Mouse (Mus musculus) heart, embryonic 11.5 days (tissue): ENCODE measurements around the gene Ipmk. TPM values are rescaled to one million over a fixed set of nuclear protein-coding genes. Genes with fewer than 3 reads are reported as not detected.

Source experiments
- ATAC-seq: fragments of 200-750 bp; cut with Nextera tagmentation; replicated peaks from 2 replicates; pipeline ENCODE4 v1.8.0; 2017; ENCODE audit warnings: moderate library complexity; ENCODE audit not compliant: insufficient number of reproducible peaks, low FRiP score, low TSS enrichment
- H3K27ac ChIP-seq: fragments of 300-500 bp; sonication (generic); 2 replicates; pipeline ENCODE4 v1.5.1; 2014; ENCODE audit warnings: mild to moderate bottlenecking, low read depth, low read length
- H3K27me3 ChIP-seq: fragments of 300-500 bp; sonication (generic); 2 replicates; pipeline ENCODE4 v1.6.1; 2014; ENCODE audit warnings: mild to moderate bottlenecking, low read length, mixed read lengths; ENCODE audit not compliant: control insufficient read depth, insufficient read depth
- H3K36me3 ChIP-seq: fragments of 300-500 bp; sonication (generic); 2 replicates; pipeline ENCODE4 v1.6.1; 2014; ENCODE audit warnings: mild to moderate bottlenecking, low read length, moderate library complexity, mixed read lengths; ENCODE audit not compliant: control insufficient read depth, insufficient read depth
- H3K4me1 ChIP-seq: fragments of 300-500 bp; sonication (generic); 2 replicates; pipeline ENCODE4 v1.6.1; 2014; ENCODE audit warnings: low read length; ENCODE audit not compliant: control insufficient read depth, insufficient read depth
- H3K4me2 ChIP-seq: fragments of 300-500 bp; sonication (generic); 2 replicates; pipeline ENCODE4 v1.6.1; 2014; ENCODE audit warnings: mild to moderate bottlenecking, moderate library complexity
- H3K4me3 ChIP-seq: fragments of 300-500 bp; sonication (generic); 2 replicates; pipeline ENCODE4 v1.5.1; 2014; ENCODE audit warnings: low read depth, low read length
- H3K9ac ChIP-seq: fragments of 300-500 bp; sonication (generic); 2 replicates; pipeline ENCODE4 v1.6.1; 2014; ENCODE audit warnings: mild to moderate bottlenecking, low read depth, low read length, moderate library complexity
- H3K9me3 ChIP-seq: fragments of 300-500 bp; sonication (generic); replicated peaks from 2 replicates; pipeline ENCODE4 v1.6.1; 2016; ENCODE audit warnings: low read length; ENCODE audit not compliant: control insufficient read depth
- WGBS: fragments of 180-500 bp; shearing (Covaris S2); extraction: QIAGEN DNeasy Blood & Tissue Kit; methylation state at CpG from one replicate; pipeline ENCODE4 v1.1.7; 2014; ENCODE audit not compliant: insufficient replicate concordance; 5-methylcytosine and 5-hydroxymethylcytosine counted together
- polyA plus RNA-seq: library from polyadenylated mRNA; unstranded; fragments of >200 nt; fragmentation: Nextera tagmentation; extraction: Ambion mirVana; gene quantifications from 2 replicates; pipeline ENCODE4 v1.2.1, GENCODE M21; 2014

Gene Ipmk
- polyA plus RNA-seq, 1 experiment from 2014 or later, result 9.7 TPM

DNA sequence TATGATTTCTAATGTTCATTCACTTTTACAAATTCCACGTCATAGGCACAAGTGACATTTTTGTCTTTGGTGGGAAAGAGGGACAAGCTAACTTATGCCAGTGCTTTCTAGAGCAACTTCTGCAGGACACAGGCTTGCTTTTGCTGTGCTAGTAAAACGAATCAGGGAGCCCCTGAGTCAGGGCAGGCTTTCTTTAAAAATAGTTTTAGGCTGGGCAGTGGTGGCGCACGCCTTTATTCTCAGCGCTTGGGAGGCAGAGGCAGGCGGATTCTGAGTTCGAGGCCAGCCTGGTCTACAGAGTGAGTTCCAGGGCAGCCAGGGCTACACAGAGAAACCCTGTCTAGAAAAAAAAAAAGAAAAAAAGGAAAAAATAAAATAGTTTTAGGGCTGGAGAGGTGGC, 15.7 kb upstream of the Ipmk start:
- no peaks in the 10 kb centered on the region for H3K9me3 ChIP-seq
- H3K27ac ChIP-seq, result no peak overlapping the region
- WGBS, result 91% methylated on average over 7 of the region's 7 CpGs
- H3K36me3 ChIP-seq, result peaks cover 19% of the 10 kb centered on the region
- no peak for ATAC-seq
- H3K4me1 ChIP-seq, result no peaks in the 10 kb centered on the region
- H3K9ac ChIP-seq, result no peak overlapping the region
- no peak overlapping the region for H3K4me2 ChIP-seq
- H3K27me3 ChIP-seq, result no peaks in the 10 kb centered on the region
- no peak overlapping the region for H3K4me3 ChIP-seq

DNA sequence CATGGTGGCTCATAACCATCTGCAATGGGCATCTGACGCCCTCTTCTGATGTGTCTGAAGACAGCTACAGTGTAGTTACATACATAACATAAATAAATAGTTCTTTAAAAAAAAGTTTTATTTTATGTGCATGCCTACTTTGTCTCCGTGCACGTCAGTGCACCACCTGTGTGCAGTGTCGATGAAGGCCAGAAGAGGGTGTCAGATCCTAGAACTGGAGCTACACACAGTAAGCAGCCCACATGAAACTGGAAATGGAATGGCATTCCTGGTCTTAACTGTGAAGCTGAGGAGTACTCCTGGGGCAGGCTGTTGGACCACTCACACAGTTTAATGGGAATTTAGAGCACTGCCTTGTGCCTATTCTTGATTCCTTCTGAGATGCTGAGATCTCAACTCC, 15.2 kb upstream of the Ipmk start:
- H3K9me3 ChIP-seq, result no peaks in the 10 kb centered on the region
- H3K36me3 ChIP-seq, result peaks cover 19% of the 10 kb centered on the region
- H3K4me1 ChIP-seq, result no peaks in the 10 kb centered on the region
- H3K9ac ChIP-seq, result no peak overlapping the region
- 88% methylated on average over 4 of the region's 4 CpGs for WGBS
- no peak overlapping the region for H3K4me2 ChIP-seq
- no peak overlapping the region for H3K4me3 ChIP-seq
- ATAC-seq, result no peak
- no peaks in the 10 kb centered on the region for H3K27me3 ChIP-seq
- no peak overlapping the region for H3K27ac ChIP-seq

DNA sequence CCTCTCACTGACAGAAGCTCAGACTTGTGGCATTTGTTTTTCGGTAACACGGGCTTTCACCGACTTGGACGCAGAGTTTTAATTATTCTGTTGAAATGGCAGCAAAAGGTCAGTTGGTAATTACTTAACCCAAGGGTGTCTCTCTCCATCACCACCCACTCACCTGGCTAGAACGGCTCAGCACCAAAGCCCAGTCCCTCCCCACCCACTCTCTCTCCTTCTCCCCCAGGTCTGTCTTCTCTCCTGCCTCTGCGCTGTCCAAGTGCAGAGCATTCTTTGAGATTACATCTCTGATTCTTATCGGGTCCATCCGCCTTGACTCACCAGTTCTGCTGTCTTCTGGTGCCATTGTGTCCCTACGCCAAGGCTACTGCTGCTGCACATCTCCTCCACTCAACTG, 14.7 kb upstream of the Ipmk start:
- Histone ChIP-seq H3K27me3 (no peaks in the 10 kb centered on the region), H3K4me2 (no peak overlapping the region), H3K4me1 (no peaks in the 10 kb centered on the region), H3K27ac (no peak overlapping the region), H3K9me3 (no peaks in the 10 kb centered on the region), H3K4me3 (no peak overlapping the region), H3K9ac (no peak overlapping the region), H3K36me3 (peaks cover 19% of the 10 kb centered on the region)
- 93% methylated on average over 9 of the region's 9 CpGs for WGBS
- no peak for ATAC-seq

DNA sequence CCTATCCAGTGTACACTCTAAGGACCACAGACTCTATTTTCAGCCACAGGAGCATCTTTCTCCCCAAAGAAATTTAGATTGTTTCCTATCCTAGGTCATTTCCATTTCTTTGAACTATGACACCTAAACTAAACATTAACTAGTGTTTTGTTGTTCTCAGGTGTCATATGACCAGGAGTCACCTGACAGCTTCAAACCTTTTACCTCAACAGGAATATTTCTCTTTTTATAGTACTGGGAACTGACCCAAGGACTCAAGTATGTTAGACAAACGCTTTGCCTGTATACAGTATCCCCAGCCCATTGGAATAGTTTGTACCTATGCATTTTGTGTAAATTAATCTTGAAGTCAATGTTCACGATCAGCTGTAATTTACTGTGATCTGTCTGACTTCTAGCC, 9.8 kb upstream of the Ipmk start:
- no peak overlapping the region for H3K9ac ChIP-seq
- 0 out of 2 replicates have a peak, but pooled peaks cover 4% of the 10 kb centered on the region for H3K4me1 ChIP-seq
- no peak for ATAC-seq
- H3K36me3 ChIP-seq, result peaks cover 10% of the 10 kb centered on the region
- 85% methylated on average over 2 of the region's 2 CpGs for WGBS
- H3K27me3 ChIP-seq, result no peaks in the 10 kb centered on the region
- H3K4me2 ChIP-seq, result no peak overlapping the region
- no peaks in the 10 kb centered on the region for H3K9me3 ChIP-seq
- no peak overlapping the region for H3K27ac ChIP-seq
- H3K4me3 ChIP-seq, result no peak overlapping the region

DNA sequence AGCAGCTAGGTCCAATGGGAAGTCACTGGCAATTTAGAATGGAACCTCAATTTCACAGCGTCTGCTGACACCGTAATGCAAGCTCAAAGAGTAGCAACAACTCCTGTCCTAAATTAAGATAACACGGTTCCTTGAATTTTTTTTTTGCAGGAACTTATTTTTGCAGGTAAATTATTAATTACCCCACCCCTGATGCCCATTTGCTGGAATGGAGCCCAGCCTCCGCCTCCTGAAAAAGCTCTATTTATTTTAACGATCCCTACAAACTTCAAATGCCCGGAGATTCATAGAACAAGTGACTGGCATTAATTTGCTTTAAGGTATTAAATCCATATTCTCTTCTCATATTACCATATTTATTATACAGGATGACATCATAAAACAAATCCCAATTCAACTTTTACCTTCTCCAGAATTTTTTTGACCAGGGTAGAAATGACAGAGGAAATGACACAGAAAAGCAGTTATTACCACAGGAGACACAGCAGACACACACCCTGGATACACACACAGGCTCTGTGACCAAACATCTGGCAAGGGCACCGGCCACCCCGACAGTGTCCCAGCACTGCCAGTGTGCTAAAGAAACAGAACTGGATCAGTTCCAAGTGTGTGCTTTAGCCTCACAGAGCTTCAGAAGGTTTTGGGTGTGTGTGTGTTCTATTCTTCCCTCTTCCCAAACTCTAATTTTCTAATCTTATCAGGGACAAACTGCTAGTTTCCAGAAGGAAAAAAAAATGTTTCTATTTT, 9.2 kb upstream of the Ipmk start:
- Histone ChIP-seq H3K27ac (no peak overlapping the region), H3K4me3 (no peak overlapping the region), H3K36me3 (peaks cover 7% of the 10 kb centered on the region), H3K4me2 (no peak overlapping the region), H3K9me3 (no peaks in the 10 kb centered on the region), H3K27me3 (no peaks in the 10 kb centered on the region), H3K9ac (no peak overlapping the region), H3K4me1 (0 out of 2 replicates have a peak, but pooled peaks cover 4% of the 10 kb centered on the region)
- ATAC-seq, result no peak
- 77% methylated on average over 8 of the region's 8 CpGs for WGBS

DNA sequence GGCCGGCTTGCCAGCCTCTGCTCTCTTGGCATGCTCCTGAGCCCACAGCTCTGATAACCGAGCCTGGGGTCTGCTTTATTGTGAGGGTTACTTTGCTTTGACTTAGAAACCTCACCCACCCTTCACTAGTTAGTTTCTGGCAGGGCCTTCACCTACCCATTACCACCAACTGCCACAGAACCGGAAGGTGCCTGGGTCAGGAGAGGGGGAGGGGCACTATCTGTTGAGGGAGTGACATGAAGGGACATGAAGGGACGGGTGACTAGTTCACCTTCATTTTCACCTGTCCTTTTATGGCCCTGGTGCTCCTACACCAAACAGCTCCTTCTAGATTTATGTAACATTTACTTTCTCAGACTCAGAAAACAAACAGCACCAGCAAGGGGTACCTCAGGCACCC, 8.1 kb upstream of the Ipmk start:
- no peak for ATAC-seq
- H3K9ac ChIP-seq, result no peak overlapping the region
- H3K36me3 ChIP-seq, result peaks cover 5% of the 10 kb centered on the region
- H3K4me1 ChIP-seq, result peaks cover 9% of the 10 kb centered on the region
- H3K9me3 ChIP-seq, result no peaks in the 10 kb centered on the region
- H3K4me3 ChIP-seq, result no peak overlapping the region
- no peak overlapping the region for H3K27ac ChIP-seq
- no peak overlapping the region for H3K4me2 ChIP-seq
- H3K27me3 ChIP-seq, result no peaks in the 10 kb centered on the region
- 60% methylated on average over 4 of the region's 4 CpGs for WGBS

DNA sequence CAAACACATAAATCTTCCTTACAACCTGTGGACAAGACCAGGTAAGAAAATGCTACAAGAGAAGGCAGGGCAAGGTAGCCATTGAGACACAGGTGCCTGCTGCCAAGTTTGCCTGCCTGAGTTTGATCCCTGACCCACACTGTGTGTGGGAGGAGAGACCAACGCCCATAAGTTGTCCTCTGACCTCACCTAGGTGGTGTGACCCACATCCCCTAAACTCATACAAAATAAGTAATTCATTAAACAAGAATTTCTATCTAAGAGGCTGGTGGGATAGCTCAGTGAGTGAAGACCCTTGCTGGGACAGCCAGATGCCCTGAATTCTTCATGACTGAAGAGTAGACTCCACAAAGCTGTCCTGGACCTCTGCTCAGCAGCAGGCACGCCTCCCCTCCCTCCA, 7.4 kb upstream of the Ipmk start:
- Histone ChIP-seq H3K9ac (no peak overlapping the region), H3K4me1 (peaks cover 12% of the 10 kb centered on the region), H3K4me3 (no peak overlapping the region), H3K36me3 (peaks cover 4% of the 10 kb centered on the region), H3K9me3 (no peaks in the 10 kb centered on the region), H3K27ac (no peak overlapping the region), H3K27me3 (no peaks in the 10 kb centered on the region), H3K4me2 (no peak overlapping the region)
- WGBS, result 89% methylated on average over 2 of the region's 2 CpGs
- no peak for ATAC-seq

DNA sequence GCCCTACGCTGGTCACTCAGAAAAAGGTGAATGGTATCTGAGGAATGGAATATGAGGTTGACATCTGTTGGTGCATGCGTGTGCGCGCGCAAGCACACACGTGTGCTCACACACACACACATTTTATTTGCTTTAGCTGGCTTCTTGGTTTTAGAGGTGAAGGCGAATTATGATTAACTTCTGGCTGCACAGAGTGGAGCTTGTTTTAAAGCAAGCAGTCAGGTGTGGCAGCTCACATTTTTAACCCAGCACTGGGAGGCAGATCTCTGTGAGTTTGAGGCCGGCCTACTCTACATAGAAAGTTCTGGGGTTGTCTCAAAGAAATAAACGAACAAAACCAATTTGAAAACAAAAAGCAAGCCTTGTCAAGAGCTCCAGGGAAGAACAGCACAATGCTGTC, 6.3 kb upstream of the Ipmk start:
- WGBS, result 94% methylated on average over 9 of the region's 9 CpGs
- Histone ChIP-seq H3K4me3 (no peak overlapping the region), H3K27ac (no peak overlapping the region), H3K36me3 (no peaks in the 10 kb centered on the region), H3K27me3 (no peaks in the 10 kb centered on the region), H3K4me2 (no peak overlapping the region), H3K4me1 (peaks cover 12% of the 10 kb centered on the region), H3K9me3 (no peaks in the 10 kb centered on the region), H3K9ac (no peak overlapping the region)
- no peak for ATAC-seq
